Mouse (Mus musculus) gastrocnemius, postnatal 4 days (tissue): ENCODE measurements around the gene Muc5b. TPM values are rescaled to one million over a fixed set of nuclear protein-coding genes. Genes with fewer than 3 reads are reported as not detected.
A peak's percentile ranks its signal among the peaks of the same experiment; 100 is the strongest.

ENCODE experiments used
- DNase-seq, 2 experiments: peaks; one replicate each; pipeline ENCODE4 v3.0.0; 2021 to 2022; ENCODE audit warnings: low spot score in 2 of 2, mixed read lengths in 2 of 2
- total RNA-seq, 2 experiments: library from RNA; stranded (reverse); gene quantifications; 2 replicates each; pipeline ENCODE4 v1.2.3; 2021

The Muc5b gene
- total RNA-seq, 2 experiments from 2014 or later, result 0.02 to 0.21 TPM

- DNase-seq, result peak; percentile 99 to 100
Observed at GRCm38 (mm10) chr7:141902269-141902729, 63.4 kb downstream of the Muc5b start.

- DNase-seq, result no peak
Observed at GRCm38 (mm10) chr7:141902791-141903190, 63.9 kb downstream of the Muc5b start.

- no peak for DNase-seq
Observed at GRCm38 (mm10) chr7:141908591-141908990, 69.7 kb downstream of the Muc5b start.

GRCm38 (mm10) chr7:141911305-141911704 is 72.4 kb downstream of the Muc5b start:
- DNase-seq, result no peak

- DNase-seq, result no peak
Observed at GRCm38 (mm10) chr7:141918407-141918806, 79.5 kb downstream of the Muc5b start, which contains the start of gene Tollip. TSS of gene Tollip (minus strand) at chr7:141918507.

Other genes starting within 250 kb of the Muc5b start
- not detected for gene Muc6, start 183.8 kb upstream of the Muc5b start, total RNA-seq
- under 1 TPM; 0.52 to 0.59 TPM for gene Muc2, start 148.7 kb upstream of the Muc5b start, total RNA-seq
- gene Muc5ac, start 50.1 kb upstream of the Muc5b start, total RNA-seq, result not detected
- 10 to 100 TPM; 31.1 to 34.3 TPM for gene Tollip, start 79.4 kb downstream of the Muc5b start, total RNA-seq
- under 1 TPM; 0.78 to 0.96 TPM for gene Brsk2, start 110.7 kb downstream of the Muc5b start, total RNA-seq
- gene Mob2, start 222.0 kb downstream of the Muc5b start, total RNA-seq, result 10 to 100 TPM; 45.0 to 47.9 TPM